Mouse (Mus musculus): ENCODE results near the gene Hoxd12. TPM values are rescaled to one million over a fixed set of nuclear protein-coding genes. Genes with fewer than 3 reads are reported as not detected.

Hoxd12 gene
- polyA plus RNA-seq, 1 experiment from 2014 or later, result 59.3 TPM

DNA sequence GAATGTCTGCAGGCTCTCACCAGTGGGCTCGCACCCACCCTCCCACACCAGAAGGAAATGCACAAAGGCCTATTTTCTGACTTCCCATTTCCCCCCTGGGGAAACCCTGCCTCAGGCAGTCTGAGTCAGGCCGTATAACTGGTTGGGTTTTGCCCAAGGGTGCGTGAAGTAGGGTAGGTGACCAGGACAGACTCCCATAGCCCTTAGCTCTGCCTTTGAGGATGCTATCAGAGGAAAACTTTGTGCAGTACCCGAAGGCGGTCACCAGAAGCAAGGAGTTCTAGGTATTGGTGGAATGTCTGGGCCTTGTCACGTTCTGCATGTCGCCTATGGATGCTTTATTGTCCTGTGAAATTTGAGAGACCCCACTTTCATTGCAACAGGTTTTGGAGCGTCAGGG, 48.1 kb downstream of the Hoxd12 start:
- Histone ChIP-seq H3K4me2 (replicated peaks) (no peak overlapping the region), H3K4me3 (no peak overlapping the region), H3K4me1 (peaks cover 24% of the 10 kb centered on the region), H3K27me3 (peaks cover 100% of the 10 kb centered on the region), H3K9ac (no peak overlapping the region), H3K27ac (no peak overlapping the region), H3K9me3 (no peaks in the 10 kb centered on the region), H3K36me3 (no peaks in the 10 kb centered on the region)
- 30% methylated on average over 8 of the region's 8 CpGs for WGBS
- no peak for ATAC-seq (ENCODE audit: low FRiP score, low read depth)

DNA sequence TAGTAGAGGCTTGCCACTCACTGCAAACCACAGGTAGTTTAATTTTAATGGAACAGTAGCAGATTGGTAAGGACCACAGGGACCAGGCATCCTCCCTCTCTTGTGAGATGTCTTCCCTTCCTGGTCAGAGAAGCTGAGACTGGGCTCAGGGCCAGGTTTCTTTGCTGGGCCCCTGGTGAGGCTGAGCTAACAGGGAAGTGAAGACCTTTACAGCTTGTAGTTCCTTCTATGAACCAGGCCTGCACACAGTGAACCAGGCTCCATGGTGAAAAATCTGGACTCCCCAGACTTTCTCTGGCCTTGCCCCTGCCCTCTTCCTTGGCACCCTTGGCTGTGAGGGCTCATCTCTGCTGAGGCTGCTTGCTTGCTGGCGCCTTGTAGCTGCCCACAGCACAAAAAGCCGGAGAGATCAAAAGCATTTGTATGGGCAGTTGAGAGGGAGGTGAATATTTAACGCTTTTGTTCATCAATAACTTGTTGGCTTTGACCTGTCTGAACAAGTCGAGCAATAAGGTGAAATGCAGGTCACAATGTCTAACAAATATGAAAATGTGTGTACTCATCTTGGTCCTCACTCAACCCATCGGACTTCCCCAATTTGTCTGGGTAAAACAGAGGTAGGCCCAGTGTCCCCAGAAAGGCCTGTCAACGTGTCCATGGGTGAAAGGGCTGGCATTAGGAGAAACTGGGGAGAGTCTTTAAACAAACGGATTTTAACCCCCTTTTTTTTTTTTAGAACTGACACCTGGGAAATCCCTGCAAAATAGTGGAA, 49.6 kb downstream of the Hoxd12 start:
- Histone ChIP-seq H3K27ac (no peak overlapping the region), H3K4me2 (replicated peaks) (no peak overlapping the region), H3K4me3 (no peak overlapping the region), H3K27me3 (peaks cover 100% of the 10 kb centered on the region), H3K4me1 (peaks cover 27% of the 10 kb centered on the region), H3K9me3 (no peaks in the 10 kb centered on the region), H3K36me3 (no peaks in the 10 kb centered on the region), H3K9ac (no peak overlapping the region)
- WGBS, result 44% methylated on average over 7 of the region's 7 CpGs
- no peak for ATAC-seq (ENCODE audit: low FRiP score, low read depth)

DNA sequence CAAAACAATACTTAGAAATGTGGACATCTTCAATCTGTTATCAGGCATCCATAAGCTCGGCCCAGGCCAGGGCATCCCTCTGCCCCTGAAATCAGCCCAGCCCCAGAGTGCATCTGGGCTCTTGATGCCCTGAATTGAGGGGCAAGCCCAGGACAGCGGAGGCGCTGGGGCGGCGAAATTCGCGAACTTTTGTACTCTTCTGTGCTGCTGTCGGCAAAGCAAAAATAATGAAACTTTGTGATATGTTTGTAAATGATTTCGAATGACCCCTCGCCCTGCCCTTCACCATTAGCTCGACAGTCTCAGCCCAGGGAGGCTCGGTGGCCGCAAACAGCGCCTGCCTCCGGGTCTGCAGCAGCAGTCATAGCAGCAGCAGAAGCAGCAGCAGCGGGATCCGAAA, 50.4 kb downstream of the Hoxd12 start:
- Histone ChIP-seq H3K4me3 (no peak overlapping the region), H3K9ac (no peak overlapping the region), H3K9me3 (no peaks in the 10 kb centered on the region), H3K4me1 (peaks cover 27% of the 10 kb centered on the region), H3K4me2 (replicated peaks) (no peak overlapping the region), H3K36me3 (no peaks in the 10 kb centered on the region), H3K27ac (no peak overlapping the region), H3K27me3 (peaks cover 98% of the 10 kb centered on the region)
- ATAC-seq (ENCODE audit: low FRiP score, low read depth), result no peak
- 25% methylated on average over 17 of the region's 17 CpGs for WGBS

DNA sequence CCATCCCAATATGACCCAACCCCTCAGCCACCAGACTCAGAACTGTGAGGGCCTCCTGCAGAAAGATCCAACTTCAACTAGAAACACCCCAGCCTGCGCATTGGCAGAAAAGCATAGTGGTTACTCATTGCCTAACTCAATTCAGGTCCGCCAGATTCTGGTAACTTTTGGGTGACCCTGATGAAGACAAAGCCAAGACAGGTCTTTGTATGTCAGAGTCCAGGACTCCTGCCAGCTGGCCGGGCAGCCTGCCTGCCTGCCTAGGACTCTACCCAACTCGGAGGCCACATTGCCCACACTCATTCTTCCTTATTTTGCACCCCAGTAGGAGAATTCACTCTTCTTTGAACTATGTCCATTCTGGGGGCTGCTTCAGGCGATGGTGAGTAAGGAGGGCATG, 51.7 kb downstream of the Hoxd12 start, which contains the start of gene Gm28230:
Gene Gm28230, plus strand, starts transcription at position 178 of the 400 bp plus-strand sequence.
- peak within 1 kb of the TSS; percentile 38 for H3K4me3 ChIP-seq
- no peak for ATAC-seq (ENCODE audit: low FRiP score, low read depth)
- H3K27me3 ChIP-seq, result peaks cover 98% of the 10 kb centered on the region
- no peaks in the 10 kb centered on the region for H3K36me3 ChIP-seq
- H3K4me1 ChIP-seq, result peaks cover 19% of the 10 kb centered on the region
- peak within 1 kb of the TSS; percentile 66 for H3K4me2 ChIP-seq (replicated peaks)
- no peaks in the 10 kb centered on the region for H3K9me3 ChIP-seq
- WGBS, result 35% methylated on average over 5 of the region's 5 CpGs
- H3K9ac ChIP-seq, result peak within 1 kb of the TSS; percentile 53
- no peak within 1 kb of the TSS for H3K27ac ChIP-seq

- Histone ChIP-seq H3K4me3 (peak overlapping the region; percentile 38), H3K4me2 (replicated peaks) (peak overlapping the region; percentile 66), H3K4me1 (peaks cover 14% of the 10 kb centered on the region), H3K9me3 (no peaks in the 10 kb centered on the region), H3K36me3 (no peaks in the 10 kb centered on the region), H3K27me3 (peaks cover 98% of the 10 kb centered on the region), H3K9ac (peak overlapping the region; percentile 53), H3K27ac (no peak overlapping the region)
- ATAC-seq (ENCODE audit: low FRiP score, low read depth), result no peak
- 3% methylated on average over 43 of the region's 43 CpGs for WGBS
Measured at GRCm38 (mm10) chr2:74726973-74727639, 52.3 kb downstream of the Hoxd12 start.

MicroRNA genes within 50 kb of the gene (microRNA counts, 519-probe panel; counts per million panel counts)
- 3,640 counts per million, percentile 67 among the panel's probes with 10 or more counts for microRNA mmu-miR-10b

Small RNA genes within 50 kb of the gene (microRNA-seq; reads per million reads assigned to microRNA genes)
- gene Gm44463, result not detected
- 14,911 reads per million, percentile 96 among the genes with 10 or more reads in this experiment for gene Mir10b

Other genes with a start within 250 kb of the Hoxd12 start
- gene Lnpk, start 95.6 kb upstream of the Hoxd12 start, polyA plus RNA-seq (2015; fragmentation: Nextera tagmentation; extraction: Ambion mirVana), result 53.2 and 55.4 TPM in 2 replicates
- 2.3 and 3.2 TPM in 2 replicates for gene Evx2, start 15.5 kb upstream of the Hoxd12 start, polyA plus RNA-seq (2015; fragmentation: Nextera tagmentation; extraction: Ambion mirVana)
- 48.5 and 55.5 TPM in 2 replicates for gene Hoxd13, start 6.7 kb upstream of the Hoxd12 start, polyA plus RNA-seq (2015; fragmentation: Nextera tagmentation; extraction: Ambion mirVana)
- gene Hoxd11, start 4.5 kb downstream of the Hoxd12 start, polyA plus RNA-seq (2015; fragmentation: Nextera tagmentation; extraction: Ambion mirVana), result 19.1 TPM in 2 replicates
- gene Hoxd10, start 16.9 kb downstream of the Hoxd12 start, polyA plus RNA-seq (2015; fragmentation: Nextera tagmentation; extraction: Ambion mirVana), result 26.0 and 26.2 TPM in 2 replicates
- gene Hoxd9, start 22.7 kb downstream of the Hoxd12 start, polyA plus RNA-seq (2015; fragmentation: Nextera tagmentation; extraction: Ambion mirVana), result 10.7 and 10.9 TPM in 2 replicates
- gene Hoxd8, start 29.6 kb downstream of the Hoxd12 start, polyA plus RNA-seq (2015; fragmentation: Nextera tagmentation; extraction: Ambion mirVana), result 7.3 and 7.5 TPM in 2 replicates
- 0.84 and 0.88 TPM in 2 replicates for gene Hoxd3, start 36.9 kb downstream of the Hoxd12 start, polyA plus RNA-seq (2015; fragmentation: Nextera tagmentation; extraction: Ambion mirVana)
- 0.32 and 0.55 TPM in 2 replicates for gene Hoxd4, start 36.9 kb downstream of the Hoxd12 start, polyA plus RNA-seq (2015; fragmentation: Nextera tagmentation; extraction: Ambion mirVana)
- 0.08 and 0.26 TPM in 2 replicates for gene Gm28230, start 51.7 kb downstream of the Hoxd12 start, polyA plus RNA-seq (2015; fragmentation: Nextera tagmentation; extraction: Ambion mirVana)
- 0.61 and 0.69 TPM in 2 replicates for gene Hoxd1, start 88.0 kb downstream of the Hoxd12 start, polyA plus RNA-seq (2015; fragmentation: Nextera tagmentation; extraction: Ambion mirVana)
- gene Mtx2, start 150.8 kb downstream of the Hoxd12 start, polyA plus RNA-seq (2015; fragmentation: Nextera tagmentation; extraction: Ambion mirVana), result 110 and 121 TPM in 2 replicates